Mouse (Mus musculus): ENCODE results near the gene Fcrlb.

- TF ChIP-seq POLR2A (IDR thresholded peaks at IDR 0.05; ENCODE audit: control insufficient read depth, low read depth, low read length) (no peak), CTCF (IDR thresholded peaks at IDR 0.05; ENCODE audit: control insufficient read depth, insufficient read depth, insufficient replicate concordance, low read depth, low read length) (no peak)
These were observed 40.5 kb upstream of the Fcrlb start for GRCm38 (mm10) chr1:170953192-170953591.

All from testis, adult 2 months (tissue).